Mouse (Mus musculus): ENCODE measurements around the gene Grm7.

Grm7 gene

GRCm38 (mm10) chr6:111571471-111572088 lies 926.2 kb downstream of the Grm7 start:
- DNase-seq (ENCODE audit: low spot score), result no peak

GRCm38 (mm10) chr6:111584851-111585250 lies 939.5 kb downstream of the Grm7 start:
- no peak for DNase-seq (ENCODE audit: low spot score)

GRCm38 (mm10) chr6:111587572-111587971 lies 942.2 kb downstream of the Grm7 start:
- DNase-seq (ENCODE audit: low spot score), result no peak

- no peak for DNase-seq (ENCODE audit: low spot score)
Measured at GRCm38 (mm10) chr6:111601892-111602654, 956.7 kb downstream of the Grm7 start.

- DNase-seq (ENCODE audit: low spot score), result no peak
Measured at GRCm38 (mm10) chr6:111610396-111610795, 965.0 kb downstream of the Grm7 start.

- no peak for DNase-seq (ENCODE audit: low spot score)
Measured at GRCm38 (mm10) chr6:111613834-111614233, 968.5 kb downstream of the Grm7 start.

Measured in retina, embryonic 14.5 days (tissue).